Mouse (Mus musculus) neutrophil, adult 5-6 weeks (primary cell): ENCODE measurements around the gene Tctex1d4. TPM values are rescaled to one million over a fixed set of nuclear protein-coding genes. Genes with fewer than 3 reads are reported as not detected.
A peak's percentile ranks its signal among the peaks of the same experiment; 100 is the strongest.

Source experiments
- ATAC-seq: fragments of 151-379, 151-347 bp; 2 replicates; pipeline ENCODE4 v1.8.0; 2017; ENCODE audit warnings: mild to moderate bottlenecking, moderate TSS enrichment; ENCODE audit not compliant: insufficient number of reproducible peaks, poor library complexity, low FRiP score, severe bottlenecking; ENCODE audit errors: extremely low read depth
- total RNA-seq: library from RNA; stranded (forward); fragments of 200-1000 nt; gene quantifications from 2 replicates; pipeline ENCODE4 v1.2.3, GENCODE M21; 2017

Gene Tctex1d4
- total RNA-seq, 1 experiment from 2014 or later = not detected

GRCm38 (mm10) chr4:117133817-117134600 is 7.4 kb downstream of the Tctex1d4 start, which contains the start of gene Plk3:
Gene Plk3, minus strand, starts transcription at chr4:117133963.
- peak; percentile 89 for ATAC-seq

- ATAC-seq = no peak
Observed at GRCm38 (mm10) chr4:117134601-117134995, 8.0 kb downstream of the Tctex1d4 start.

- peak; percentile 57 for ATAC-seq
Observed at GRCm38 (mm10) chr4:117136034-117136433, 9.4 kb downstream of the Tctex1d4 start.

- ATAC-seq = no peak
Observed at GRCm38 (mm10) chr4:117138295-117139216, 12.0 kb downstream of the Tctex1d4 start.

GRCm38 (mm10) chr4:117139217-117139612 is 12.6 kb downstream of the Tctex1d4 start:
- ATAC-seq = peak; percentile 59

- no peak for ATAC-seq
Observed at GRCm38 (mm10) chr4:117140613-117141012, 14.0 kb downstream of the Tctex1d4 start.

- ATAC-seq = no peak
Observed at GRCm38 (mm10) chr4:117143023-117143422, 16.4 kb downstream of the Tctex1d4 start.

GRCm38 (mm10) chr4:117145248-117145647 is 18.7 kb downstream of the Tctex1d4 start:
- no peak for ATAC-seq

- peak; percentile 78 for ATAC-seq
Observed at GRCm38 (mm10) chr4:117146176-117146575, 19.6 kb downstream of the Tctex1d4 start.

- ATAC-seq = no peak
Observed at GRCm38 (mm10) chr4:117148047-117148713, 21.6 kb downstream of the Tctex1d4 start.

GRCm38 (mm10) chr4:117148815-117149214 is 22.2 kb downstream of the Tctex1d4 start:
- no peak for ATAC-seq

- ATAC-seq = no peak
Observed at GRCm38 (mm10) chr4:117149291-117150211, 23.0 kb downstream of the Tctex1d4 start.

GRCm38 (mm10) chr4:117150212-117150733 is 23.7 kb downstream of the Tctex1d4 start:
- no peak for ATAC-seq

GRCm38 (mm10) chr4:117151416-117151815 is 24.8 kb downstream of the Tctex1d4 start:
- ATAC-seq = no peak

GRCm38 (mm10) chr4:117152714-117153113 is 26.1 kb downstream of the Tctex1d4 start:
- no peak for ATAC-seq

- ATAC-seq = no peak
Observed at GRCm38 (mm10) chr4:117155020-117155791, 28.6 kb downstream of the Tctex1d4 start.

- ATAC-seq = peak; percentile 92
Observed at GRCm38 (mm10) chr4:117155792-117156355, 29.3 kb downstream of the Tctex1d4 start, which contains the start of gene Rps8. Gene Rps8, minus strand, starts transcription at chr4:117156243.
